Mouse (Mus musculus) MEL (cell line): ENCODE results near the gene Lrfn4.

Experiments
- CTCF ChIP-seq, 3 experiments: IDR thresholded peaks in 2 of 3; conservative IDR thresholded peaks in 1 of 3; 2 replicates each; pipeline ENCODE4 v1.5.1; 2011 to 2012; ENCODE audit warnings: low read length in 3 of 3, low read depth in 2 of 3, mild to moderate bottlenecking in 2 of 3, improper control_type of control experiment in 1 of 3, inconsistent platforms in 1 of 3, mixed read lengths in 1 of 3, moderate library complexity in 1 of 3; ENCODE audit not compliant: control insufficient read depth in 1 of 3, insufficient read depth in 1 of 3, poor library complexity in 1 of 3, severe bottlenecking in 1 of 3
- EP300 ChIP-seq, 2 experiments: IDR thresholded peaks; 2 replicates each; pipeline ENCODE4 v1.6.1; 2011; ENCODE audit warnings: improper control_type of control experiment in 2 of 2, low read length in 2 of 2, low read depth in 1 of 2, mild to moderate bottlenecking in 1 of 2
- MYC ChIP-seq: IDR thresholded peaks from 2 replicates; pipeline ENCODE4 v1.6.1; 2011; ENCODE audit warnings: low read depth, mild to moderate bottlenecking, low read length, improper control_type of control experiment, moderate library complexity
- POLR2AphosphoS2 ChIP-seq: IDR thresholded peaks from 2 replicates; pipeline ENCODE4 v1.6.1; 2011; ENCODE audit warnings: low read length, improper control_type of control experiment
- SIN3A ChIP-seq: IDR thresholded peaks from 2 replicates; pipeline ENCODE4 v1.6.1; 2012; ENCODE audit warnings: low read length, improper control_type of control experiment, inconsistent platforms
- TCF12 ChIP-seq: IDR thresholded peaks from 2 replicates; pipeline ENCODE4 v1.6.1; 2014; ENCODE audit warnings: low read depth, mild to moderate bottlenecking, inconsistent platforms, low read length, improper control_type of control experiment, moderate library complexity

- no peak for TF ChIP-seq POLR2AphosphoS2
- TF ChIP-seq CTCF (IDR thresholded peaks at IDR 0.05 in 2 of 3, conservative IDR thresholded peaks at IDR 0.05 in 1 of 3; ENCODE audit: control insufficient read depth in 1 of 3, insufficient read depth in 1 of 3, low read depth in 2 of 3, low read length in 3 of 3, poor library complexity in 1 of 3, severe bottlenecking in 1 of 3), result no peak
- TF ChIP-seq MYC, result no peak
- no peak for TF ChIP-seq EP300 (IDR thresholded peaks at IDR 0.05; ENCODE audit: low read depth in 1 of 2, low read length in 2 of 2)
- no peak for TF ChIP-seq TCF12
- TF ChIP-seq SIN3A, result no peak
Observed at GRCm38 (mm10) chr19:4570815-4571214, 44.7 kb downstream of the Lrfn4 start.
